Mouse (Mus musculus) myocyte (in vitro differentiated cells): ENCODE measurements around the gene Gm17657. TPM values are rescaled to one million over a fixed set of nuclear protein-coding genes. Genes with fewer than 3 reads are reported as not detected.

Experiments used
- H3K27me3 ChIP-seq: one replicate; pipeline ENCODE4 v1.6.1; 2011; ENCODE audit not compliant: control insufficient read depth, insufficient read depth, insufficient read length
- H3K36me3 ChIP-seq: one replicate; pipeline ENCODE4 v1.6.1; 2011; ENCODE audit not compliant: control insufficient read depth, insufficient read depth
- H3K4me2 ChIP-seq: one replicate; pipeline ENCODE4 v1.6.1; 2011; ENCODE audit warnings: low read depth, control low read depth
- H3K4me3 ChIP-seq: one replicate; pipeline ENCODE4 v1.5.1; 2011; ENCODE audit warnings: mild to moderate bottlenecking, control low read depth, moderate library complexity
- H3K79me2 ChIP-seq: one replicate; pipeline ENCODE4 v1.6.1; 2011; ENCODE audit not compliant: control insufficient read depth, insufficient read depth
- H3ac ChIP-seq: one replicate; pipeline ENCODE4 v1.6.1; 2011; ENCODE audit not compliant: control insufficient read depth, insufficient read length
- CEBPB ChIP-seq: IDR thresholded peaks from 2 replicates; pipeline ENCODE4 v1.6.1; 2011; ENCODE audit warnings: mild to moderate bottlenecking, moderate library complexity; ENCODE audit not compliant: poor library complexity, insufficient read depth, severe bottlenecking
- E2F4 ChIP-seq: IDR thresholded peaks from one replicate; pipeline ENCODE4 v1.6.1; 2011; ENCODE audit warnings: mild to moderate bottlenecking, control low read depth, moderate library complexity; ENCODE audit not compliant: insufficient read depth
- MAX ChIP-seq: IDR thresholded peaks from one replicate; pipeline ENCODE4 v1.6.1; 2011; ENCODE audit warnings: low read depth, mild to moderate bottlenecking, control low read depth
- MYOD1 ChIP-seq, 3 experiments: IDR thresholded peaks; one replicate each; pipeline ENCODE4 v1.6.1; 2011; ENCODE audit warnings: control low read depth in 2 of 3, low read depth in 2 of 3, mild to moderate bottlenecking in 2 of 3, moderate library complexity in 1 of 3; ENCODE audit not compliant: insufficient read length in 2 of 3, control insufficient read depth in 1 of 3
- MYOG ChIP-seq, 3 experiments: IDR thresholded peaks; one replicate each; pipeline ENCODE4 v1.6.1; 2011; ENCODE audit warnings: control low read depth in 2 of 3, low read depth in 2 of 3, mild to moderate bottlenecking in 2 of 3; ENCODE audit not compliant: insufficient read length in 2 of 3, control insufficient read depth in 1 of 3, insufficient read depth in 1 of 3
- POLR2A ChIP-seq: IDR thresholded peaks from one replicate; pipeline ENCODE4 v1.6.1; 2011; ENCODE audit warnings: low read depth, mild to moderate bottlenecking, control low read depth, moderate library complexity; ENCODE audit not compliant: insufficient read length
- POLR2AphosphoS2 ChIP-seq: IDR thresholded peaks from one replicate; pipeline ENCODE4 v1.6.1; 2011; ENCODE audit warnings: low read depth, control low read depth; ENCODE audit not compliant: insufficient read length
- REST ChIP-seq: IDR thresholded peaks from one replicate; pipeline ENCODE4 v1.6.1; 2011; ENCODE audit warnings: mild to moderate bottlenecking, control low read depth, moderate library complexity; ENCODE audit not compliant: insufficient read depth, insufficient read length
- SRF ChIP-seq: IDR thresholded peaks from one replicate; pipeline ENCODE4 v1.6.1; 2011; ENCODE audit warnings: low read depth; ENCODE audit not compliant: control insufficient read depth, insufficient read length
- TCF12 ChIP-seq: IDR thresholded peaks from one replicate; pipeline ENCODE4 v1.6.1; 2011; ENCODE audit warnings: mild to moderate bottlenecking, control low read depth; ENCODE audit not compliant: poor library complexity, insufficient read depth, severe bottlenecking
- TCF3 ChIP-seq: IDR thresholded peaks from one replicate; pipeline ENCODE4 v1.6.1; 2011; ENCODE audit warnings: low read depth, control low read depth; ENCODE audit not compliant: insufficient read length
- USF1 ChIP-seq: IDR thresholded peaks from one replicate; pipeline ENCODE4 v1.6.1; 2011; ENCODE audit warnings: low read depth, mild to moderate bottlenecking, control low read depth, moderate library complexity
- polyA plus RNA-seq: library from polyadenylated mRNA; unstranded; fragments of >200 nt; fragmentation: generic; extraction: Trizol; gene quantifications from one replicate; pipeline ENCODE4 v1.2.1, GENCODE M21; 2012; ENCODE audit warnings: missing spikeins

Gm17657 gene
- polyA plus RNA-seq, 1 experiment, result not detected

DNA sequence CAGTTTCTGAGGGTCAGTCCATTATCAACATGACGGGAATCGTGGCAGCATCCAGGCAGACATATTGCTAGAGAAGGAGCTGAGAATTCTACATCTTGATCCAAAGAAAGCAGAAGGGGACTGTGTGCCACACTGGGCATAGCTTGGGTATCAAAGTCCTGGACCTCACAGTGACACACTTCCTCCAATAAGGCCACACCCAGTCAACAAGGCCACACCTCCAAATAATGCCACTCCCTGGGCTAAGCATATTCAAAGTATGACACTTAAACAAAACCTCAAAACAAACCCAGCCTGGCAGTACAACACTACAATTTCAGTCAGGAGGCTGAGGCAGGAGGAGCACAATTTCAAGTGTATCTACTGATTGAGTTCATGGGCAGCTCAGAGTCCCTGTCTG, 66.2 kb downstream of the Gm17657 start:
- Histone ChIP-seq H3K36me3 (no peaks in the 10 kb centered on the region), H3K27me3 (no peaks in the 10 kb centered on the region), H3ac (no peak overlapping the region), H3K79me2 (no peaks in the 10 kb centered on the region), H3K4me3 (no peak overlapping the region), H3K4me2 (no peak overlapping the region)
- no peak for TF ChIP-seq E2F4
- TF ChIP-seq TCF3, result no peak
- no peak for TF ChIP-seq MAX
- TF ChIP-seq CEBPB, result no peak
- no peak for TF ChIP-seq POLR2AphosphoS2
- no peak for TF ChIP-seq MYOD1 (IDR thresholded peaks at IDR 0.05; ENCODE audit: control insufficient read depth in 1 of 3, insufficient read length in 2 of 3, low read depth in 2 of 3)
- no peak for TF ChIP-seq REST
- TF ChIP-seq TCF12, result no peak
- no peak for TF ChIP-seq SRF
- TF ChIP-seq POLR2A, result no peak
- no peak for TF ChIP-seq MYOG (IDR thresholded peaks at IDR 0.05; ENCODE audit: control insufficient read depth in 1 of 3, insufficient read depth in 1 of 3, insufficient read length in 2 of 3, low read depth in 2 of 3)
- TF ChIP-seq USF1, result no peak

DNA sequence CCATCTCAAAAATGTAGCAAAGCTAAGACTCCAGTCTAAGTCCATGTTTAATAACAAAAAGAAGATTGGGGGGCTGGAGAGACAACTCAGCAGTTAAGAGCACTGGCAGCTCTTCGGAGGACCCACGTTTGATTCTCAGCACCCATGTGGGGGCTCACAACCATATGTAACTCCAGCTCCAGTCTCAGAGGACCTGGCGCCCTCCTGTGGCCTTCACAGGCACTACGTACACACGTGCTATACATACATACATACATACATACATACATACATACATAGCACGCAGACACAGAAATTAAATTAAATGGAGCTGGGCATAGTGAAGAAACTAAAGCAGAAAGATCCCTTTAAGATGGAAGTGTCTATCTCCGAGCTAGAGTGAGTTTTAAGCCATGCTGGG, 66.8 kb downstream of the Gm17657 start:
- no peak overlapping the region for H3ac ChIP-seq
- H3K27me3 ChIP-seq, result no peaks in the 10 kb centered on the region
- no peaks in the 10 kb centered on the region for H3K79me2 ChIP-seq
- no peaks in the 10 kb centered on the region for H3K36me3 ChIP-seq
- H3K4me3 ChIP-seq, result no peak overlapping the region
- H3K4me2 ChIP-seq, result no peak overlapping the region
- TF ChIP-seq TCF3 (no peak), POLR2A (no peak), MYOD1 (IDR thresholded peaks at IDR 0.05; ENCODE audit: control insufficient read depth in 1 of 3, insufficient read length in 2 of 3, low read depth in 2 of 3) (no peak), SRF (no peak), MYOG (IDR thresholded peaks at IDR 0.05; ENCODE audit: control insufficient read depth in 1 of 3, insufficient read depth in 1 of 3, insufficient read length in 2 of 3, low read depth in 2 of 3) (no peak), CEBPB (no peak), USF1 (no peak)

DNA sequence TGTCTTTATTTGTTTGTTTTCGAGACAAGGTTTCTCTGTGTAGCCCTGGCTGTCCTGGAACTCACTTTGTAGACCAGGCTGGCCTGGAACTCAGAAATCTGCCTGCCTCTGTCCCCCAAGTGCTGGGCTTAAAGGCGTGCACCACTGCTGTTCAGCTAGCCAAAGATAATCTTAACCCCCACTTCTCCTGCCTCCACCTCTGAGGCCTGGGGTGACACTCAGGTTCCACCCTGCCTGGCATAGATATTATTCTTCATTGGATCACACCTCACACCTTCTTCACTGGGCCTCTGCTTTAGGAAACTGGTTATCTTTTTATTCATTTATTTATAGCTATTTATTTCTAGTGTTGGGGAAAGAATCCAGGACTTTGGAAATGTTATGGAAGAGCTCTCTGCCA, 69.2 kb downstream of the Gm17657 start:
- no peak overlapping the region for H3ac ChIP-seq
- no peaks in the 10 kb centered on the region for H3K27me3 ChIP-seq
- no peaks in the 10 kb centered on the region for H3K79me2 ChIP-seq
- no peak overlapping the region for H3K4me2 ChIP-seq
- no peak overlapping the region for H3K4me3 ChIP-seq
- no peaks in the 10 kb centered on the region for H3K36me3 ChIP-seq
- TF ChIP-seq POLR2AphosphoS2, result no peak
- TF ChIP-seq TCF12, result no peak
- no peak for TF ChIP-seq USF1
- TF ChIP-seq MAX, result no peak
- TF ChIP-seq MYOG (IDR thresholded peaks at IDR 0.05; ENCODE audit: control insufficient read depth in 1 of 3, insufficient read depth in 1 of 3, insufficient read length in 2 of 3, low read depth in 2 of 3), result no peak
- no peak for TF ChIP-seq CEBPB
- TF ChIP-seq SRF, result no peak
- no peak for TF ChIP-seq REST
- TF ChIP-seq E2F4, result no peak
- TF ChIP-seq POLR2A, result no peak
- TF ChIP-seq MYOD1 (IDR thresholded peaks at IDR 0.05; ENCODE audit: control insufficient read depth in 1 of 3, insufficient read length in 2 of 3, low read depth in 2 of 3), result no peak

DNA sequence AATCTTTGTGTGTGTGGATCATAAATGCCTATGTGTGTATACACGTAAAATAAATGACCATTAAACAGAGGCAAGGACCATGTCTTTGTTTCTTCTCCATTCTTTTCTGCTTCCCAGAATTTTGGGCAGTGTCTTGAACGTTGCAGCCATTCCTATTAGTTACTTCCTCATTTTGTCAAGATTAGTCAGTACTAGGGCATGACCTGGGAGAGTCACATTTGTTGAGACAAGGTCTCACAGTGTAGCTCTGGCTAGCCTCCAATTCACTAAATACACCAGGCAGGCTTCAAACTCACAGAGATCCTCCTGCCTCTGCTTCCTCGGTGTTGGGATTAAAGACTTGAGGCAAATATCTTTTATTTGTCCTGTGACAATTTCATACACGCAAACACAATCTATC, 71.2 kb downstream of the Gm17657 start:
- TF ChIP-seq REST (no peak), USF1 (no peak), CEBPB (no peak), TCF3 (no peak), E2F4 (no peak), MAX (no peak), TCF12 (no peak), POLR2A (no peak), MYOD1 (IDR thresholded peaks at IDR 0.05; ENCODE audit: control insufficient read depth in 1 of 3, insufficient read length in 2 of 3, low read depth in 2 of 3) (no peak), POLR2AphosphoS2 (no peak), MYOG (IDR thresholded peaks at IDR 0.05; ENCODE audit: control insufficient read depth in 1 of 3, insufficient read depth in 1 of 3, insufficient read length in 2 of 3, low read depth in 2 of 3) (no peak), SRF (no peak)
- no peaks in the 10 kb centered on the region for H3K36me3 ChIP-seq
- no peak overlapping the region for H3K4me2 ChIP-seq
- H3K27me3 ChIP-seq, result no peaks in the 10 kb centered on the region
- no peak overlapping the region for H3K4me3 ChIP-seq
- H3K79me2 ChIP-seq, result no peaks in the 10 kb centered on the region
- no peak overlapping the region for H3ac ChIP-seq

DNA sequence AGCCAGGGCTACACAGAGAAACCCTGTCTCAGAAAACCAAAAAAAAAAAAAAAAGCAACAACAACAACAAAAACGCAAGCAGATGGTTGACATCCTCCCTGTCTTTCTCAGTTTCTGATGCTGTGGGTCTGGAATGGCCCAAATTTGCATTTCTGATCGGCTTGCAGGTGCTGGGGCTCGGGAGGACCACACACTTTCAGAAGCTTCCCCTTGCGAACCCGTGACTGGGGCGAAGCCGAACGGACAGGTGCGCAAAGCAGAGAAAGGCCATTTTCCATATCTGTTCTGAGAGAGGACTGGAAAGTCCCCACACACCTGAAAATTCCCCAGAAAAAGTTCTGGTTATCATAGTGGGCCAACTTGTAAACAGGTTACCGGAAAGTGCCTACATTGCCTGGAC, 72.1 kb downstream of the Gm17657 start:
- no peaks in the 10 kb centered on the region for H3K79me2 ChIP-seq
- no peaks in the 10 kb centered on the region for H3K36me3 ChIP-seq
- H3K4me2 ChIP-seq, result no peak overlapping the region
- TF ChIP-seq SRF (no peak), POLR2A (no peak), TCF3 (no peak), USF1 (no peak), MAX (no peak), POLR2AphosphoS2 (no peak), E2F4 (no peak), MYOG (IDR thresholded peaks at IDR 0.05; ENCODE audit: control insufficient read depth in 1 of 3, insufficient read depth in 1 of 3, insufficient read length in 2 of 3, low read depth in 2 of 3) (no peak), MYOD1 (IDR thresholded peaks at IDR 0.05; ENCODE audit: control insufficient read depth in 1 of 3, insufficient read length in 2 of 3, low read depth in 2 of 3) (no peak)
- H3ac ChIP-seq, result no peak overlapping the region
- no peak overlapping the region for H3K4me3 ChIP-seq
- no peaks in the 10 kb centered on the region for H3K27me3 ChIP-seq
